8 mouse cellular contexts compared by ENCODE assay signal in genomic region chr2:137705724-137706422, GRCm38 (mm10).
DNase-seq lines count a peak whose midpoint lies in the region; ATAC-seq and TF ChIP-seq lines count a peak whose summit lies in the region.

No protein-coding gene starts in this region.

- 53% methylated on average over 14 of the region's 14 CpGs for WGBS in heart, postnatal 0 days
- 15% methylated on average over 14 of the region's 14 CpGs for WGBS in hindbrain, embryonic 14.5 days
- WGBS in neural tube, embryonic 15.5 days: 18% methylated on average over 14 of the region's 14 CpGs

- no peaks in the 10 kb centered on the region for H3K36me3 ChIP-seq in heart, postnatal 0 days (replicated peaks; ENCODE audit: control insufficient read depth, insufficient read depth, low read length)
- no peaks in the 10 kb centered on the region for H3K36me3 ChIP-seq in hindbrain, embryonic 14.5 days (replicated peaks; ENCODE audit: control insufficient read depth, insufficient read depth)
- no peaks in the 10 kb centered on the region for H3K36me3 ChIP-seq in neural tube, embryonic 15.5 days

- H3K4me2 ChIP-seq in heart, postnatal 0 days (ENCODE audit: low read depth, low read length): peak overlapping the region; percentile 42
- H3K4me2 ChIP-seq in hindbrain, embryonic 14.5 days (replicated peaks): peak overlapping the region; percentile 47
- peak overlapping the region; percentile 46 for H3K4me2 ChIP-seq in neural tube, embryonic 15.5 days

- no peak overlapping the region for H3K27ac ChIP-seq in heart, postnatal 0 days (ENCODE audit: low read depth)
- H3K27ac ChIP-seq in hindbrain, embryonic 14.5 days: 0 out of 2 replicates have a peak overlapping the region, but pooled peaks have one; percentile 24
- H3K27ac ChIP-seq in neural tube, embryonic 15.5 days (replicated peaks): no peak overlapping the region

- ATAC-seq in heart, postnatal 0 days (ENCODE audit: insufficient read depth, low read depth): no peak
- peak; percentile 79 for ATAC-seq in hindbrain, embryonic 14.5 days (ENCODE audit: low FRiP score)
- ATAC-seq in neural tube, embryonic 15.5 days (ENCODE audit: low FRiP score): peak; percentile 85
- no peak for ATAC-seq in CD4-positive, CD25-positive, alpha-beta regulatory T cell, adult 4 months

- no peak for TF ChIP-seq EP300 in heart, postnatal 0 days (IDR thresholded peaks at IDR 0.05; ENCODE audit: low read depth)

- H3K27me3 ChIP-seq in heart, postnatal 0 days (ENCODE audit: control insufficient read depth, insufficient read depth, low read length): no peaks in the 10 kb centered on the region
- H3K27me3 ChIP-seq in hindbrain, embryonic 14.5 days (ENCODE audit: control insufficient read depth, insufficient read depth, low read length): peaks cover 74% of the 10 kb centered on the region
- peaks cover 45% of the 10 kb centered on the region for H3K27me3 ChIP-seq in neural tube, embryonic 15.5 days (replicated peaks)

- no peak for DNase-seq in heart, postnatal 0 days (ENCODE audit: low spot score)
- DNase-seq in heart, adult 8-10 months (ENCODE audit: low spot score): no peak
- DNase-seq in embryo, embryonic 11 days: peak; percentile 63
- DNase-seq in hindbrain, embryonic 14.5 days (ENCODE audit: low spot score): peak; percentile 69
- no peak for DNase-seq in spleen, adult 12 weeks (ENCODE audit: low spot score)
- DNase-seq in gastrocnemius, postnatal 36 days: no peak

- H3K4me3 ChIP-seq in heart, postnatal 0 days (ENCODE audit: low read depth, low read length): peak overlapping the region; percentile 6; the same call in 1 of the 2 replicates
- peak overlapping the region; percentile 3; the same call in 1 of the 2 replicates for H3K4me3 ChIP-seq in hindbrain, embryonic 14.5 days (replicated peaks; ENCODE audit: low read length)
- peak overlapping the region; percentile 18 for H3K4me3 ChIP-seq in neural tube, embryonic 15.5 days (replicated peaks)

- H3K9ac ChIP-seq in heart, postnatal 0 days (replicated peaks; ENCODE audit: low read depth, low read length): no peak overlapping the region
- H3K9ac ChIP-seq in hindbrain, embryonic 14.5 days: 0 out of 2 replicates have a peak overlapping the region, but pooled peaks have one; percentile 4
- H3K9ac ChIP-seq in neural tube, embryonic 15.5 days (replicated peaks): no peak overlapping the region

- TF ChIP-seq CTCF in heart, postnatal 0 days (IDR thresholded peaks at IDR 0.05; ENCODE audit: low read depth): peak; percentile 34; the same call in 1 of the 2 replicates

- H3K4me1 ChIP-seq in heart, postnatal 0 days (ENCODE audit: control insufficient read depth, insufficient read depth): no peaks in the 10 kb centered on the region
- peaks cover 28% of the 10 kb centered on the region for H3K4me1 ChIP-seq in hindbrain, embryonic 14.5 days (replicated peaks; ENCODE audit: control insufficient read depth, insufficient read depth, low read length)
- H3K4me1 ChIP-seq in neural tube, embryonic 15.5 days: peaks cover 26% of the 10 kb centered on the region

- H3K9me3 ChIP-seq in heart, postnatal 0 days (replicated peaks; ENCODE audit: control insufficient read depth, low read length): no peaks in the 10 kb centered on the region
- H3K9me3 ChIP-seq in hindbrain, embryonic 14.5 days (ENCODE audit: control insufficient read depth, low read length): no peaks in the 10 kb centered on the region
- no peaks in the 10 kb centered on the region for H3K9me3 ChIP-seq in neural tube, embryonic 15.5 days (replicated peaks)

- intact Hi-C loops in gastrocnemius, postnatal 36 days (cut with DNase I): no loop called here

Comparison
In these comparisons a context has a peak if more than half of its experiments do, and no peak if none do; other contexts are left out.
1. ATAC-seq: peak in hindbrain, embryonic 14.5 days (single experiment) and neural tube, embryonic 15.5 days (single experiment); none in heart, postnatal 0 days (single experiment) and CD4-positive, CD25-positive, alpha-beta regulatory T cell, adult 4 months (single experiment).
2. DNase-seq: peak in embryo, embryonic 11 days (single experiment) and hindbrain, embryonic 14.5 days (single experiment); none in heart, postnatal 0 days (single experiment), heart, adult 8-10 months (single experiment), spleen, adult 12 weeks (single experiment) and gastrocnemius, postnatal 36 days (0 of 2).
3. Peak in every context shown above with its lines, with median percentiles within 50 percentile points of each other: H3K4me2 ChIP-seq and H3K4me3 ChIP-seq.